Mouse (Mus musculus) MEL (cell line): Measurements from ENCODE around the gene Zswim4. TPM values are rescaled to one million over a fixed set of nuclear protein-coding genes. Genes with fewer than 3 reads are reported as not detected.

Experiments
- DNase-seq: peaks from one replicate; pipeline ENCODE4 v3.0.0; 2011; ENCODE audit warnings: low read depth, low spot score
- H3K27ac ChIP-seq: 2 replicates; pipeline ENCODE4 v1.5.1; 2012; ENCODE audit warnings: low read depth, mild to moderate bottlenecking, control low read depth, low read length, moderate library complexity; ENCODE audit not compliant: control insufficient read depth
- H3K27me3 ChIP-seq, 2 experiments: fragments of 150-350 bp in 1 of 2; sonication (generic) in 1 of 2; 2 replicates each; pipeline ENCODE4 v1.6.1; 2012; ENCODE audit warnings: low read length in 2 of 2, mild to moderate bottlenecking in 2 of 2, improper control_type of control experiment in 1 of 2, moderate library complexity in 1 of 2; ENCODE audit not compliant: insufficient read depth in 2 of 2, control insufficient read depth in 1 of 2
- H3K36me3 ChIP-seq, 2 experiments: 2 replicates each; pipeline ENCODE4 v1.6.1; 2012 to 2014; ENCODE audit warnings: low read length in 2 of 2, improper control_type of control experiment in 1 of 2, inconsistent platforms in 1 of 2, mild to moderate bottlenecking in 1 of 2; ENCODE audit not compliant: insufficient read depth in 2 of 2, control insufficient read depth in 1 of 2
- H3K4me1 ChIP-seq, 2 experiments: fragments of 150-350 bp in 1 of 2; sonication (generic) in 1 of 2; 2 replicates each; pipeline ENCODE4 v1.6.1; 2012; ENCODE audit warnings: low read length in 2 of 2, improper control_type of control experiment in 1 of 2, mild to moderate bottlenecking in 1 of 2; ENCODE audit not compliant: insufficient read depth in 2 of 2, control insufficient read depth in 1 of 2
- H3K4me3 ChIP-seq, 2 experiments: fragments of 150-350 bp in 1 of 2; sonication (generic) in 1 of 2; 2 replicates each; pipeline ENCODE4 v1.5.1; 2012; ENCODE audit warnings: low read depth in 2 of 2, low read length in 2 of 2, mild to moderate bottlenecking in 2 of 2, moderate library complexity in 2 of 2, control low read depth in 1 of 2, improper control_type of control experiment in 1 of 2; ENCODE audit not compliant: control insufficient read depth in 1 of 2, insufficient read depth in 1 of 2
- H3K79me2 ChIP-seq: 2 replicates; pipeline ENCODE4 v1.6.1; 2012; ENCODE audit warnings: mild to moderate bottlenecking, low read length, moderate library complexity; ENCODE audit not compliant: control insufficient read depth, poor library complexity, insufficient read depth
- H3K9ac ChIP-seq: 2 replicates; pipeline ENCODE4 v1.6.1; 2012; ENCODE audit warnings: low read depth, mild to moderate bottlenecking, control low read depth, low read length, moderate library complexity; ENCODE audit not compliant: control insufficient read depth, poor library complexity, severe bottlenecking
- H3K9me3 ChIP-seq: fragments of 150-350 bp; sonication (generic); replicated peaks from 2 replicates; pipeline ENCODE4 v1.6.1; 2012; ENCODE audit warnings: mild to moderate bottlenecking, low read length, improper control_type of control experiment, moderate library complexity; ENCODE audit not compliant: insufficient read depth
- BHLHE40 ChIP-seq: IDR thresholded peaks from 2 replicates; pipeline ENCODE4 v1.6.1; 2012; ENCODE audit warnings: low read depth, mild to moderate bottlenecking, inconsistent platforms, low read length, improper control_type of control experiment, borderline replicate concordance
- CHD1 ChIP-seq: IDR thresholded peaks from 2 replicates; pipeline ENCODE4 v1.6.1; 2012; ENCODE audit warnings: low read depth, mild to moderate bottlenecking, inconsistent platforms, low read length, improper control_type of control experiment
- CHD2 ChIP-seq: IDR thresholded peaks from 2 replicates; pipeline ENCODE4 v1.6.1; 2011; ENCODE audit warnings: low read length, improper control_type of control experiment
- CTCF ChIP-seq, 3 experiments: IDR thresholded peaks in 2 of 3; conservative IDR thresholded peaks in 1 of 3; 2 replicates each; pipeline ENCODE4 v1.5.1; 2011 to 2012; ENCODE audit warnings: low read length in 3 of 3, low read depth in 2 of 3, mild to moderate bottlenecking in 2 of 3, improper control_type of control experiment in 1 of 3, inconsistent platforms in 1 of 3, mixed read lengths in 1 of 3, moderate library complexity in 1 of 3; ENCODE audit not compliant: control insufficient read depth in 1 of 3, insufficient read depth in 1 of 3, poor library complexity in 1 of 3, severe bottlenecking in 1 of 3
- E2F4 ChIP-seq: IDR thresholded peaks from 2 replicates; pipeline ENCODE4 v1.6.1; 2011; ENCODE audit warnings: low read depth, low read length, improper control_type of control experiment, borderline replicate concordance
- ELF1 ChIP-seq: IDR thresholded peaks from 2 replicates; pipeline ENCODE4 v1.6.1; 2014; ENCODE audit warnings: low read depth, mild to moderate bottlenecking, inconsistent platforms, low read length, improper control_type of control experiment, moderate library complexity
- GATA1 ChIP-seq: IDR thresholded peaks from 2 replicates; pipeline ENCODE4 v1.6.1; 2011; ENCODE audit warnings: low read depth, low read length, improper control_type of control experiment
- HCFC1 ChIP-seq: IDR thresholded peaks from 2 replicates; pipeline ENCODE4 v1.6.1; 2012; ENCODE audit warnings: low read depth, mild to moderate bottlenecking, inconsistent platforms, low read length, improper control_type of control experiment, moderate library complexity
- KAT2A ChIP-seq: conservative IDR thresholded peaks from 2 replicates; pipeline ENCODE4 v1.6.1; 2012; ENCODE audit warnings: low read depth, low read length, improper control_type of control experiment, inconsistent platforms
- MAFK ChIP-seq: IDR thresholded peaks from 2 replicates; pipeline ENCODE4 v1.6.1; 2011; ENCODE audit warnings: low read depth, mild to moderate bottlenecking, low read length, improper control_type of control experiment, borderline replicate concordance
- MAX ChIP-seq: IDR thresholded peaks from 2 replicates; pipeline ENCODE4 v1.6.1; 2011; ENCODE audit warnings: low read length, improper control_type of control experiment
- MAZ ChIP-seq: IDR thresholded peaks from 2 replicates; pipeline ENCODE4 v1.6.1; 2012; ENCODE audit warnings: low read depth, mild to moderate bottlenecking, inconsistent platforms, low read length, improper control_type of control experiment
- MEF2A ChIP-seq: IDR thresholded peaks from 2 replicates; pipeline ENCODE4 v1.6.1; 2014; ENCODE audit warnings: low read depth, mild to moderate bottlenecking, inconsistent platforms, low read length, improper control_type of control experiment; ENCODE audit not compliant: poor library complexity, insufficient replicate concordance, severe bottlenecking; ENCODE audit errors: extremely low read depth
- MYB ChIP-seq: IDR thresholded peaks from 2 replicates; pipeline ENCODE4 v1.6.1; 2011; ENCODE audit warnings: mild to moderate bottlenecking, low read depth, low read length, improper control_type of control experiment
- NELFE ChIP-seq: IDR thresholded peaks from 2 replicates; pipeline ENCODE4 v1.6.1; 2011; ENCODE audit warnings: low read depth, low read length, improper control_type of control experiment
- NRF1 ChIP-seq: IDR thresholded peaks from 2 replicates; pipeline ENCODE4 v1.6.1; 2014; ENCODE audit warnings: low read depth, mild to moderate bottlenecking, inconsistent platforms, low read length, improper control_type of control experiment, moderate library complexity; ENCODE audit not compliant: poor library complexity, insufficient read depth, severe bottlenecking
- POLR2AphosphoS2 ChIP-seq: IDR thresholded peaks from 2 replicates; pipeline ENCODE4 v1.6.1; 2011; ENCODE audit warnings: low read length, improper control_type of control experiment
- RAD21 ChIP-seq: IDR thresholded peaks from 2 replicates; pipeline ENCODE4 v1.6.1; 2011; ENCODE audit warnings: mild to moderate bottlenecking, low read depth, low read length, improper control_type of control experiment
- TAL1 ChIP-seq: IDR thresholded peaks from 2 replicates; pipeline ENCODE4 v1.6.1; 2012; ENCODE audit warnings: mild to moderate bottlenecking, inconsistent platforms, low read length, moderate library complexity, mixed read lengths
- TCF12 ChIP-seq: IDR thresholded peaks from 2 replicates; pipeline ENCODE4 v1.6.1; 2014; ENCODE audit warnings: low read depth, mild to moderate bottlenecking, inconsistent platforms, low read length, improper control_type of control experiment, moderate library complexity
- polyA plus RNA-seq, 2 experiments: library from polyadenylated mRNA; stranded (reverse) in 1 of 2; unstranded in 1 of 2; fragments of >175 nt in 1 of 2; fragments of >200 nt in 1 of 2; gene quantifications; 2 replicates each; pipeline versions ENCODE4 v1.2.1 to v1.2.4; 2012; ENCODE audit warnings: low replicate concordance in 2 of 2, low read depth in 1 of 2; ENCODE audit not compliant: insufficient read length in 2 of 2, insufficient read depth in 1 of 2, missing spikeins in 1 of 2
- total RNA-seq: library from RNA; depleted of rRNA; stranded (reverse); fragments of 300-350 nt; gene quantifications from 2 replicates; pipeline ENCODE4 v1.2.3, GENCODE M21; 2012

The Zswim4 gene
- total and polyA plus RNA-seq, 3 experiments, result 3.6 to 7.4 TPM; not detected in 1

DNA sequence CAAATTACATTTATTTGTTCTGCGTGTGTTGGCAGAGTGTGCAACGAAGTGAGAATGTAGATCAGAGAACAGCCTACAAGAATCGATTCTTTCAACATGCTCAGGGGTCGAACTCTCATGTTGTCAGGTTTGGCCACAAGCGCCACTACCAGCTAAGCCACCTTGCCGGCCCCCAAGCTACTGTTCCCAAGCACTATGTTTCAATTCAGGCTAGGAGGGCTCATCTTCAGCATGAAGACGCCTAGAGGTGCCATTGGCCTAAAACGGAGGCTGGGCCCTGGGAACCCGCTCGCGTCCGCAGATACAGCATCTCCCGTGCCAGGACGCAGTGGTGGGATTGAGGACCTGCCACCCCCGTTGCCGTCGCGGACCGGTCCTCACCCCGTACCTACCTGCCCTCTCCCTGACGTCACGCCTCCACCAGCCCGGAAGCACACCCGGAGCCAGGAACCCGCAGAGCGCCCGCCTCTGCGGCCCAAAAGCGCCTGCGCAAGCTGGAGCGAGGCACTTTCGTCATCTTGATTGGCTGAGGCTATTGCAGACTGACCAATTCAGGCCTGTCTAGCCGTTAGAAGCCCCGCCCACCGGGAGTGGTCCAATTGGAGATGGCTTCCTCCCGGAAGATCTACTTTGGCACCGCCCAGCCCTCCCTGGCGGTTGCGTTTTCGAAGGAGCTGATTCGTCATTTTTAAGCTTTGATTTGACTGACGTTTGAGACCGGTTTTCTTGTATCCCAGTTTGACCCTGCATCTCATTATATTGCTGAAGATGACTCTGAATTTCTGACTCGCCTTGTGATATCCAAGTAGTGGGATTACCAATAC is 33.3 kb upstream of the Zswim4 start, which contains the start of gene Ccdc130 (continued):
- no peak for TF ChIP-seq E2F4
- TF ChIP-seq CHD1, result no peak
- TF ChIP-seq CTCF (IDR thresholded peaks at IDR 0.05 in 2 of 3, conservative IDR thresholded peaks at IDR 0.05 in 1 of 3; ENCODE audit: control insufficient read depth in 1 of 3, insufficient read depth in 1 of 3, low read depth in 2 of 3, low read length in 3 of 3, poor library complexity in 1 of 3, severe bottlenecking in 1 of 3), result no peak
- TF ChIP-seq BHLHE40, result no peak

DNA sequence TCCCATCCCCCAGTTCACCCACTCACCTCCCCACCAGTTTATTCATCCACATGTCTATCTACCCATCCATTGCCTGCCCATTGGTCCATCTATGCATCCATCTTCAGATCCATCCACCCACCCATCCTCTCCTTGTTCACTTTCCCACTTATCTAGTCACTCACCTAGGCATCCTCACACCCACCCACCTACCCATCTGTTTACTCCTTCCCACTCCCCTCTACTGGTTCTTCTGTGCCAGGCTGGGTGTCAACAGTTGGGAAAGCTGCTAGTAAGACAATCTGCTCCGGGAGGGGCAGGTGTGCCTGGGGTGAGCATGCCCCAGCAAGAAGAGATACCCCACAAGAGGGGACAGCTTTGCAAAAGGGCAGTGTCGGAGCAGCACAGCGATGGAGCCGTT is 24.2 kb upstream of the Zswim4 start:
- TF ChIP-seq KAT2A (no peak), MEF2A (no peak), MAFK (no peak), TCF12 (no peak), GATA1 (no peak), MAZ (no peak), MAX (no peak), MYB (no peak), CHD2 (no peak), ELF1 (no peak), TAL1 (no peak), POLR2AphosphoS2 (no peak), NRF1 (no peak), HCFC1 (no peak), CHD1 (no peak), NELFE (no peak), RAD21 (no peak)
- no peak overlapping the region for H3K27ac ChIP-seq
- H3K79me2 ChIP-seq, result peaks cover 10% of the 10 kb centered on the region
- H3K4me1 ChIP-seq, result peaks cover 2 to 4% of the 10 kb centered on the region in 2 experiments; a peak in 1 of 4 replicates
- no peak for DNase-seq
- H3K9me3 ChIP-seq, result no peaks in the 10 kb centered on the region
- no peaks in the 10 kb centered on the region for H3K27me3 ChIP-seq
- H3K9ac ChIP-seq, result no peak overlapping the region
- H3K4me3 ChIP-seq, result no peak overlapping the region
- peaks cover 0 to 4% of the 10 kb centered on the region in 2 experiments; a peak in 1 of 4 replicates for H3K36me3 ChIP-seq
